Mouse (Mus musculus) retina, postnatal 1 day (tissue): ENCODE data around the gene Capn3.

ENCODE experiments used
- DNase-seq: peaks from one replicate; pipeline ENCODE4 v3.0.0-alpha.2; 2012

The Capn3 gene

GRCm38 (mm10) chr2:120482506-120483389 is 26.9 kb downstream of the Capn3 start:
- no peak for DNase-seq

- no peak for DNase-seq
These were observed 28.4 kb downstream of the Capn3 start for GRCm38 (mm10) chr2:120484241-120484640.

- no peak for DNase-seq
These were observed 37.4 kb downstream of the Capn3 start for GRCm38 (mm10) chr2:120493254-120493653.

- DNase-seq: no peak
These were observed 40.7 kb downstream of the Capn3 start for GRCm38 (mm10) chr2:120496511-120496910.

- no peak for DNase-seq
These were observed 44.2 kb downstream of the Capn3 start for GRCm38 (mm10) chr2:120499971-120500471.

- no peak for DNase-seq
These were observed 45.5 kb downstream of the Capn3 start for GRCm38 (mm10) chr2:120501136-120501918.

GRCm38 (mm10) chr2:120501931-120502604 is 46.2 kb downstream of the Capn3 start:
- DNase-seq: peak; percentile 5

- DNase-seq: peak; percentile 18
These were observed 46.8 kb downstream of the Capn3 start for GRCm38 (mm10) chr2:120502605-120502990.

GRCm38 (mm10) chr2:120503094-120503493 is 47.3 kb downstream of the Capn3 start:
- DNase-seq: no peak

- no peak for DNase-seq
These were observed 48.2 kb downstream of the Capn3 start for GRCm38 (mm10) chr2:120503992-120504391.

- no peak for DNase-seq
These were observed 58.4 kb downstream of the Capn3 start for GRCm38 (mm10) chr2:120514181-120514580.

- no peak for DNase-seq
These were observed 62.9 kb downstream of the Capn3 start for GRCm38 (mm10) chr2:120518547-120519210.

GRCm38 (mm10) chr2:120526771-120527170 is 71.0 kb downstream of the Capn3 start:
- DNase-seq: no peak

GRCm38 (mm10) chr2:120529531-120529930 is 73.7 kb downstream of the Capn3 start:
- DNase-seq: peak; percentile 1

GRCm38 (mm10) chr2:120531223-120531622 is 75.4 kb downstream of the Capn3 start:
- DNase-seq: no peak

GRCm38 (mm10) chr2:120539333-120539732 is 83.5 kb downstream of the Capn3 start:
- peak; percentile 1 for DNase-seq

- peak; percentile 81 for DNase-seq
These were observed 84.0 kb downstream of the Capn3 start for GRCm38 (mm10) chr2:120539778-120540208.

- no peak for DNase-seq
These were observed 88.9 kb downstream of the Capn3 start for GRCm38 (mm10) chr2:120544732-120545131.
